In genomic region chr4:131837872-131838524, GRCm38 (mm10) we compare ENCODE assay signal across 8 mouse cellular contexts. TPM values are rescaled to one million over a fixed set of nuclear protein-coding genes. Genes with fewer than 3 reads are reported as not detected.
A peak's percentile ranks its signal among the peaks of the same experiment; 100 is the strongest.
DNase-seq lines count a peak whose midpoint lies in the region; ATAC-seq lines count a peak whose summit lies in the region.

Gene Ptpru, minus strand, starts transcription at chr4:131838288.

- no peaks in the 10 kb centered on the region for H3K9me3 ChIP-seq in forebrain, embryonic 15.5 days
- no peaks in the 10 kb centered on the region for H3K9me3 ChIP-seq in neural tube, embryonic 15.5 days (replicated peaks)

- 0 out of 2 replicates have a peak within 1 kb of the TSS, but pooled peaks have one; percentile 12 for H3K27ac ChIP-seq in forebrain, embryonic 15.5 days (replicated peaks)
- 0 out of 2 replicates have a peak within 1 kb of the TSS, but pooled peaks have one; percentile 18 for H3K27ac ChIP-seq in neural tube, embryonic 15.5 days (replicated peaks)

- peaks cover 36% of the 10 kb centered on the region for H3K4me1 ChIP-seq in forebrain, embryonic 15.5 days
- H3K4me1 ChIP-seq in neural tube, embryonic 15.5 days: peaks cover 36% of the 10 kb centered on the region

- intact Hi-C loops in heart, postnatal 14 days (cut with DNase I): loop anchor here (1.0 to 10.0 kb wide), 8 partner anchors 54 to 878 kb away; no protein-coding TSS in a partner anchor

- peak within 1 kb of the TSS; percentile 73 for H3K9ac ChIP-seq in forebrain, embryonic 15.5 days (replicated peaks)
- H3K9ac ChIP-seq in neural tube, embryonic 15.5 days (replicated peaks): peak within 1 kb of the TSS; percentile 51

- H3K4me2 ChIP-seq in forebrain, embryonic 15.5 days (replicated peaks): peak within 1 kb of the TSS; percentile 99
- peak within 1 kb of the TSS; percentile 88 for H3K4me2 ChIP-seq in neural tube, embryonic 15.5 days

- ATAC-seq in forebrain, embryonic 15.5 days (replicated peaks): peak; percentile 89
- ATAC-seq in neural tube, embryonic 15.5 days (ENCODE audit: low FRiP score): peak; percentile 84

- H3K27me3 ChIP-seq in forebrain, embryonic 15.5 days: peaks cover 12% of the 10 kb centered on the region
- peaks cover 54% of the 10 kb centered on the region for H3K27me3 ChIP-seq in neural tube, embryonic 15.5 days (replicated peaks)

- peak within 1 kb of the TSS; percentile 57 for H3K4me3 ChIP-seq in forebrain, embryonic 15.5 days
- H3K4me3 ChIP-seq in neural tube, embryonic 15.5 days (replicated peaks): peak within 1 kb of the TSS; percentile 57

- H3K36me3 ChIP-seq in forebrain, embryonic 15.5 days: no peaks in the 10 kb centered on the region
- no peaks in the 10 kb centered on the region for H3K36me3 ChIP-seq in neural tube, embryonic 15.5 days

- DNase-seq in CD4-positive, CD25-positive, alpha-beta regulatory T cell, adult 2 months (ENCODE audit: low read depth, low spot score): peak; percentile 91
- DNase-seq in c-Kit-positive CD71-negative TER-119-negative erythroid progenitor cells, embryonic 14.5 days (ENCODE audit: low read depth): peak; percentile 54
- DNase-seq in heart, postnatal 14 days: peak; percentile 96 to 98
- DNase-seq in layer of hippocampus, adult 18-20 months (ENCODE audit: low spot score in 2 of 2): peak; percentile 86 to 92
- DNase-seq in lung, adult 18-20 months: peak; percentile 87 to 90
- peak; percentile 74 for DNase-seq in testis, postnatal 14 days (ENCODE audit: low spot score)

- WGBS in forebrain, embryonic 15.5 days: under 1% methylated on average over 72 of the region's 72 CpGs
- WGBS in neural tube, embryonic 15.5 days: under 1% methylated on average over 71 of the region's 72 CpGs

RNA-seq across cellular contexts. Expression of gene Ptpru, which starts in this region (rescaled TPM):
- 23.9 and 25.2 TPM in 2 replicates for polyA plus RNA-seq in forebrain, embryonic 15.5 days (2015; fragmentation: Nextera tagmentation; extraction: Ambion mirVana)
- total RNA-seq in heart, postnatal 14 days (2021): 1 to 10 TPM; 3.2 to 6.8 TPM
- total RNA-seq in layer of hippocampus, adult 18-20 months (2021): 10 to 100 TPM; 85.0 to 98.5 TPM
- polyA plus RNA-seq in neural tube, embryonic 15.5 days (2015; fragmentation: Nextera tagmentation; extraction: Ambion mirVana): 15.9 and 23.5 TPM in 2 replicates

Comparison
In these comparisons a context has a peak if more than half of its experiments do, and no peak if none do; other contexts are left out.
1. Peak in every context shown above with its lines: DNase-seq, ATAC-seq, H3K4me3 ChIP-seq and H3K27ac ChIP-seq.
2. RNA of gene Ptpru (total RNA-seq): 85.0 to 98.5 TPM in layer of hippocampus, adult 18-20 months; 3.2 to 6.8 TPM in heart, postnatal 14 days; every median in the first group is over 10 times any median in the second.